Mouse (Mus musculus) liver (tissue): ENCODE measurements at regions not wholly inside any gene's neighbourhood (a gene's known extent, or its start where the extent isn't known, plus 50 kb on each side); places are given as distances from the start of the nearest gene placed in this dataset.
"Not testable (repeated sequence)": the region's sequence is repeated elsewhere in the genome, so short reads cannot be mapped to it uniquely, and the experiment has no call there.

Source experiments
- DNase-seq: peaks from one replicate; pipeline ENCODE4 v3.0.0-alpha.2; 2020; ENCODE audit warnings: mixed read lengths

GRCm38 (mm10) chrX:19341231-19342007 lies 139.7 kb downstream of the Tex13c3 start:
- not testable (repeated sequence) for DNase-seq

GRCm38 (mm10) chrX:19313286-19313685 lies 167.8 kb downstream of the Tex13c3 start:
- DNase-seq, result no peak

GRCm38 (mm10) chrX:19311809-19312559 lies 169.1 kb downstream of the Tex13c3 start:
- DNase-seq, result no peak

- no peak for DNase-seq
These were observed 169.7 kb downstream of the Tex13c3 start for GRCm38 (mm10) chrX:19311377-19311776.

GRCm38 (mm10) chrX:19288171-19288570 lies 192.9 kb downstream of the Tex13c3 start:
- no peak for DNase-seq

- no peak for DNase-seq
These were observed 194.7 kb downstream of the Tex13c3 start for GRCm38 (mm10) chrX:19286431-19286830.

GRCm38 (mm10) chrX:19285773-19286172 lies 195.3 kb downstream of the Tex13c3 start:
- DNase-seq, result no peak

GRCm38 (mm10) chrX:19283078-19283477 lies 198.0 kb downstream of the Tex13c3 start:
- no peak for DNase-seq

- no peak for DNase-seq
These were observed 216.9 kb downstream of the Tex13c3 start for GRCm38 (mm10) chrX:19264237-19264636.

- DNase-seq, result no peak
These were observed 234.1 kb downstream of the Tex13c3 start for GRCm38 (mm10) chrX:19246777-19247619.

- DNase-seq, result peak; percentile 76
These were observed 243.3 kb downstream of the Tex13c3 start for GRCm38 (mm10) chrX:19237738-19238261.

GRCm38 (mm10) chrX:19237048-19237737 lies 243.9 kb downstream of the Tex13c3 start:
- DNase-seq, result peak; percentile 35

GRCm38 (mm10) chrX:19235449-19235848 lies 245.7 kb downstream of the Tex13c3 start:
- no peak for DNase-seq

GRCm38 (mm10) chrX:19231823-19232222 lies 249.3 kb downstream of the Tex13c3 start:
- no peak for DNase-seq

GRCm38 (mm10) chrX:19223336-19223735 lies 257.8 kb downstream of the Tex13c3 start:
- DNase-seq, result no peak

GRCm38 (mm10) chrX:19220785-19221496 lies 260.2 kb downstream of the Tex13c3 start:
- no peak for DNase-seq

- DNase-seq, result no peak
These were observed 261.4 kb downstream of the Tex13c3 start for GRCm38 (mm10) chrX:19219727-19220126.

- DNase-seq, result no peak
These were observed 261.8 kb downstream of the Tex13c3 start for GRCm38 (mm10) chrX:19219301-19219700.

GRCm38 (mm10) chrX:19206420-19206819 lies 274.7 kb downstream of the Tex13c3 start:
- DNase-seq, result no peak

GRCm38 (mm10) chrX:19202542-19202941 lies 278.6 kb downstream of the Tex13c3 start:
- no peak for DNase-seq

GRCm38 (mm10) chrX:19201383-19201782 lies 279.7 kb downstream of the Tex13c3 start:
- DNase-seq, result no peak

- DNase-seq, result no peak
These were observed 281.6 kb downstream of the Tex13c3 start for GRCm38 (mm10) chrX:19199531-19199930.
